Mouse (Mus musculus) gastrocnemius, adult 2 months (tissue): ENCODE data around the gene Spc24. TPM values are rescaled to one million over a fixed set of nuclear protein-coding genes. Genes with fewer than 3 reads are reported as not detected.
"Not testable (repeated sequence)": the region's sequence is repeated elsewhere in the genome, so short reads cannot be mapped to it uniquely, and the experiment has no call there.

Source experiments
- DNase-seq: peaks from one replicate; pipeline ENCODE4 v3.0.0; 2022
- H3K27ac ChIP-seq: fragments of 200-600 bp; 2 replicates; pipeline ENCODE4 v1.8.1; 2022; ENCODE audit warnings: mild to moderate bottlenecking
- H3K4me3 ChIP-seq: fragments of 200-600 bp; 2 replicates; pipeline ENCODE4 v1.8.1; 2022; ENCODE audit warnings: mild to moderate bottlenecking, moderate library complexity
- CTCF ChIP-seq: fragments of 200-600 bp; IDR thresholded peaks from 2 replicates; pipeline ENCODE4 v1.8.1; 2022; ENCODE audit warnings: antibody characterized with exemption, mild to moderate bottlenecking, moderate library complexity
- intact Hi-C: fragments of 180-260 bp; cut with DNase I; formaldehyde crosslinking; loops from one replicate; pipeline ENCODE4 v1.15.1; 2025
- total RNA-seq, 2 experiments: library from RNA; stranded (reverse); gene quantifications; 2 replicates each; pipeline ENCODE4 v1.2.3; 2021

Spc24 gene
- total RNA-seq, 2 experiments from 2014 or later = 0.50 to 0.89 TPM

- intact Hi-C loops = no loop called here
- no peak for DNase-seq
These were observed 14.2 kb upstream of the Spc24 start for GRCm38 (mm10) chr9:21774353-21774752.

DNA sequence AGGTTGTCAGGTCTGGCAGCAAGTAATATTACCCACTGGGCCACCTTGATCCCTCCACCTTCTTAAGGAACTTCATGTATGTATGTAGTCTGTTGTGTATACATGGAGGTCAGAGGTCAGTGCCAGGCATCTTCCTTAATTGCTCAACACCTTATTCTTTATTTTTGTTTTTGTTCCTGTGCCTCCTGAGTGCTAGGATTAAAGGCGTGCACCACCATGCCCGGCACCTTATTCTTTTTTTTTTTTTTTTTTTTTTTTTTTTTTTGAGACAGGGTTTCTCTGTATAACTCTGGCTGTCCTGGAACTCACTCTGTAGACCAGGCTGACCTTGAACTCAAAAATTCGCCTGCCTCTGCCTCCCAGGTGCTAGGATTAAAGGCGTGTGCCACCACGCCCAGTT lies 13.3 kb upstream of the Spc24 start:
- intact Hi-C loops, DNase-seq, H3K27ac ChIP-seq, H3K4me3 ChIP-seq: not testable (repeated sequence)

More at GRCm38 (mm10) chr9:21774353-21774752, 14.2 kb upstream of the Spc24 start:
- H3K27ac ChIP-seq = no peak overlapping the region
- TF ChIP-seq CTCF = no peak
- no peak overlapping the region for H3K4me3 ChIP-seq

GRCm38 (mm10) chr9:21769558-21770183 lies 9.6 kb upstream of the Spc24 start:
- peak overlapping the region; percentile 83 for H3K27ac ChIP-seq
- no peak for TF ChIP-seq CTCF
- peak; percentile 66 for DNase-seq
- H3K4me3 ChIP-seq = peak overlapping the region; percentile 5; the same call in 1 of the 2 replicates
- intact Hi-C loops = no loop called here

DNA sequence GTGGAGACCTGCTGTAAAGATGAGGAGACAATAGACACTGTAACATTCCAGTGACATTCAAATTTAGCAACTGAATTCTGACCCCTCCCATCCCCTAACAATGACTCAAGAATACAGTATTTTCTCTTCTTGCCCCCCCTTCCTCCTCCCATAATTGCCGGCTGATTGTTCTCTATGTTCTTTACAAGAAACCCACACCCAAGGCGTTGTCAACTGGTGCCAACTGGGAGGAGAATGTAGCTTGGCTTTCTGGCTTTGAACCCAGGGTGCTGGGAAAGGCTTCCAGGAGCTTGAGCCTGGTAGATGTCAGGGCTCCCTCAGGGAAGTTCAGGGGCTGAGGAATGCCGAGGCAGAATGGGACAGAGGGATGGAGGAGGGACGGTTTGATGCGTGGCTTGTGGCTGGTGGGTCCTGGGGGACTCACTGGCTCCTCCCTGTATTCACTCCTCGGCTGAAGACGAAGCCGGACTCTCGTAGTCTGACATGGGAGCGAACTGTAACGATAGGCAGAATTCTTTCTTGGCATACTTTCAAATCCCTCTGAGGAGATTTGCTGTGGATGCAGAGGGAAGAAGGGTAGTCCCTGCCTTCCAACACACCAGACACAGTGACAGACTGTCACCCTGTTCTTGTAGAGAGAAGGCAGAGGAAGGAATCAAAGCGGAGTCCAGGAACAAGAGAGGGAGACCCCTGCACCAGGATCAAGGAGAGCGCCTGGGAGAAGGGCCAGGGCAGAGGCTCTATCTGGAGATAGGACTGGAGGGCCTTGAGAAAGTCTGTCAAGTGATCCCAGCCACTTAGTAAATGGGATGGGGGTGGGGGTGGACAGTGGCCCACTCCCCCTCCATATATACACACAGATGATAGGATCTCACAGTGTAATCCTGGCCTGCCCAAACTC lies 8.7 kb upstream of the Spc24 start:
- Histone ChIP-seq H3K4me3 (peak overlapping the region; percentile 14; the same call in 1 of the 2 replicates), H3K27ac (peak overlapping the region; percentile 83)
- no peak for TF ChIP-seq CTCF
- intact Hi-C loops = no loop called here
- peak; percentile 57 for DNase-seq

- peak overlapping the region; percentile 83 for H3K27ac ChIP-seq
- no peak for TF ChIP-seq CTCF
- intact Hi-C loops = no loop called here
- DNase-seq = peak; percentile 70
- H3K4me3 ChIP-seq = no peak overlapping the region
These were observed 7.8 kb upstream of the Spc24 start for GRCm38 (mm10) chr9:21767896-21768295.

GRCm38 (mm10) chr9:21764084-21764999 lies 4.2 kb upstream of the Spc24 start:
- intact Hi-C loops = loop anchor here (5.0 kb wide), 1 partner anchor 42 kb away; the partner anchor contains the start of gene Ldlr
- no peak for DNase-seq
- no peak overlapping the region for H3K4me3 ChIP-seq
- no peak overlapping the region for H3K27ac ChIP-seq
- no peak for TF ChIP-seq CTCF

DNA sequence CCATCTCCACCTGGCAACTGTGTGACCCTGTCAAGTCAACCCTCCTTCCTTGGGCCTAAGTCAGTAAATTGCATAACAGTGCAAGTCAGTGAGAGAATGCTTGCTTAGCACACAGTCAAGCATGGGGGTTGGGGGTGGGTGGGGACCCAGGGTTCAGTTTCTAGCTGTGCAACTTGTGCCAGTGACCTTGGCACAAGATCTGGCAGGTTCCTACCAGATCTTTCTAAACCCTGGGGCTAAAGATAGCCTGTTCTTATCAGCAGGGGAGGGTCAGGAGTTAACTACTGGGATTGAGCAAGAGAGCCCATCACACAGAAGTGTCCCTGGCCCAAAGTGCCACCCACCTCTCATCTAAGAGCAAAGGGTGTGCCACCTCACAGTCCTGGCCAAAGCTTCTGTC lies 2.0 kb upstream of the Spc24 start:
- H3K27ac ChIP-seq = peak overlapping the region; percentile 53
- intact Hi-C loops = loop anchor here (5.0 kb wide), 1 partner anchor 40 kb away; the partner anchor contains the start of gene Ldlr
- TF ChIP-seq CTCF = no peak
- no peak for DNase-seq
- no peak overlapping the region for H3K4me3 ChIP-seq

DNA sequence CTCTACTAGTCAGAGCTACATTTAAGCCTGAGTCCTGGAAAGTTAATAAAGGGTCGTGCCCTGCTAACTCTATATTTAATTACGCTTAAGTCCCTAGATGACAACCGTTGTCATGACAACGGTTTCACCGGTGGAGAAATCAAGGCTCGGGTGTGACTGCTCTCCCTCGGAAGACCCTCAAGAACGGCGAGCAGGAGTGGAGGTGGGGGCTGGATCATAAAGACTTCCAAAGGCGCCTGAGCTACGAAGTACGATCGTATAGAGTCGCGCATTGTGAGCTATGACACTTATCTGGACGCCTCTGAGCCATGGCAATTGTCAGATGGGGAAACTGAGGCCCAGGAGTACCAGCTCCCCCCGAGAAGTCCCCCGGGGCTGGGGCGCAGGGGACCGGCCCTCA lies 385 bp downstream of the Spc24 start:
- intact Hi-C loops = loop anchor here (5.0 kb wide), 1 partner anchor 37 kb away; the partner anchor contains the start of gene Ldlr

GRCm38 (mm10) chr9:21758576-21759529 lies 1.2 kb downstream of the Spc24 start:
- H3K27ac ChIP-seq = no peak overlapping the region
- no peak for DNase-seq
- TF ChIP-seq CTCF = no peak
- H3K4me3 ChIP-seq = no peak overlapping the region
- intact Hi-C loops = no loop called here

More for the DNA sequence above, 385 bp downstream of the Spc24 start:
- TF ChIP-seq CTCF = no peak
- Histone ChIP-seq H3K4me3 (peak overlapping the region; percentile 92), H3K27ac (peak overlapping the region; percentile 87)
- no peak for DNase-seq

DNA sequence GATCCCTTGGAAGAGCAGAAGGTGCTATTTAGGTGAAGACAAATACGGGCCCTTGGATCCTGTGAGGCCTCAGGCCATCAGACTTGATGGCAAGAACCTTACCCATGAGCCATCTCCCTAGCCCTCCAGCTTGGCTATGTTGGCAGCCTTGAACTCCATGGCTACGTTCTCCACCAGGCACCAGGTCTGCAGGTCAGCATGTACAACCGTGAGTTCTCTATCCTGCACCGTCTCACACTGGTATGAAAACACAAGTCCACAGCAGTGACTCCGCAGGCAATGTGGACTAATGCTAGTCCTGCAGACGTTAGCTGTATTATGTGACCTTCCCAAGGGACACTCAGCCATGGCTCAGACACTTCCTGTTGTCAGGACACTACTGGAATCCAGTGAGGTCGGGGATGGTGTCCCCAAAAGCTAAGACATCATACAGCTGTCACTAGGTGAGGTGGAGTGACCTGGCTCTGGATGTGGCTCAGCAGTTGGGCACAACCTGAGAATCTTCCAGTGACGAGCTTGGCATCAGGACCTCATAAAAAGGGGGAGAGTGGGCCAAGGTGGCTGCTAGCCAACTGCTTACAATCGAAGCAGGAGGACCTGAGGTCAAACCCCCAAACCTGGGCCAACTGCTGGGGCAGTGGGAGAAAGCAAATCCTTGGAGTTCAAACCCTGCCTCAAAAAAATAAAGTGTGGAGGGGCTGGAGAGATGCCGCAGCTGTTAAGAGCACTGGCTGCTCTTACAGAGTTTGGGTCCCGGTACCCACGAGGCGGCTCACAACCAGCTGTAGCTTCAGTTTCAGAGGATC lies 5.4 kb downstream of the Spc24 start:
- intact Hi-C loops = no loop called here
- TF ChIP-seq CTCF = no peak
- Histone ChIP-seq H3K4me3 (no peak overlapping the region), H3K27ac (peak overlapping the region; percentile 83)
- DNase-seq = peak; percentile 56

- Histone ChIP-seq H3K27ac (peak overlapping the region; percentile 83), H3K4me3 (no peak overlapping the region)
- no peak for TF ChIP-seq CTCF
- intact Hi-C loops = no loop called here
- peak; percentile 94 for DNase-seq
These were observed 6.1 kb downstream of the Spc24 start for GRCm38 (mm10) chr9:21754003-21754402.
